Mouse (Mus musculus): ENCODE measurements around the gene Gmfb.

- TF ChIP-seq CTCF (IDR thresholded peaks at IDR 0.05; ENCODE audit: insufficient read depth, low read depth, low read length) (no peak), POLR2A (IDR thresholded peaks at IDR 0.05; ENCODE audit: insufficient read depth, low read depth, low read length) (no peak)
Observed at GRCm38 (mm10) chr14:46778756-46779155, 43.3 kb downstream of the Gmfb start.
